Mouse (Mus musculus) spleen, postnatal 14 days (tissue): ENCODE data around the gene Stk32c.

Experiments used
- DNase-seq, 2 experiments: peaks; one replicate each; pipeline ENCODE4 v3.0.0; 2021 to 2022; ENCODE audit warnings: low spot score in 2 of 2

Stk32c gene

GRCm38 (mm10) chr7:139143785-139144184 is 69.3 kb downstream of the Stk32c start:
- no peak for DNase-seq

- DNase-seq: no peak
Measured at GRCm38 (mm10) chr7:139139921-139140461, 73.1 kb downstream of the Stk32c start.

GRCm38 (mm10) chr7:139136906-139137491 is 76.1 kb downstream of the Stk32c start:
- no peak for DNase-seq

- DNase-seq: no peak
Measured at GRCm38 (mm10) chr7:139135236-139135635, 77.9 kb downstream of the Stk32c start.

- no peak for DNase-seq
Measured at GRCm38 (mm10) chr7:139133446-139133845, 79.7 kb downstream of the Stk32c start.

- no peak for DNase-seq
Measured at GRCm38 (mm10) chr7:139131538-139131937, 81.6 kb downstream of the Stk32c start.

GRCm38 (mm10) chr7:139130361-139130760 is 82.7 kb downstream of the Stk32c start:
- DNase-seq: no peak

- DNase-seq: no peak
Measured at GRCm38 (mm10) chr7:139128994-139129393, 84.1 kb downstream of the Stk32c start.

GRCm38 (mm10) chr7:139126549-139126948 is 86.6 kb downstream of the Stk32c start:
- DNase-seq: no peak

- no peak for DNase-seq
Measured at GRCm38 (mm10) chr7:139125881-139126280, 87.2 kb downstream of the Stk32c start.

- DNase-seq: no peak
Measured at GRCm38 (mm10) chr7:139119775-139120153, 93.3 kb downstream of the Stk32c start.

- peak; percentile 19 to 21 for DNase-seq
Measured at GRCm38 (mm10) chr7:139119152-139119774, 93.8 kb downstream of the Stk32c start.

GRCm38 (mm10) chr7:139107908-139108650 is 105.0 kb downstream of the Stk32c start:
- no peak for DNase-seq

- DNase-seq: no peak
Measured at GRCm38 (mm10) chr7:139105705-139106104, 107.4 kb downstream of the Stk32c start.

GRCm38 (mm10) chr7:139105076-139105475 is 108.0 kb downstream of the Stk32c start:
- no peak for DNase-seq

- no peak for DNase-seq
Measured at GRCm38 (mm10) chr7:139103960-139104381, 109.1 kb downstream of the Stk32c start.

- DNase-seq: no peak
Measured at GRCm38 (mm10) chr7:139101826-139102225, 111.3 kb downstream of the Stk32c start.

GRCm38 (mm10) chr7:139101286-139101804 is 111.8 kb downstream of the Stk32c start:
- DNase-seq: no peak

- DNase-seq: no peak
Measured at GRCm38 (mm10) chr7:139100531-139101095, 112.5 kb downstream of the Stk32c start.

- DNase-seq: no peak
Measured at GRCm38 (mm10) chr7:139096399-139096798, 116.7 kb downstream of the Stk32c start.

GRCm38 (mm10) chr7:139095282-139095681 is 117.8 kb downstream of the Stk32c start:
- no peak for DNase-seq

- DNase-seq: no peak
Measured at GRCm38 (mm10) chr7:139094761-139095160, 118.3 kb downstream of the Stk32c start.
